Mouse (Mus musculus) lung, adult 10 weeks (tissue): ENCODE measurements around the gene Tagln3. TPM values are rescaled to one million over a fixed set of nuclear protein-coding genes. Genes with fewer than 3 reads are reported as not detected.

Experiments used
- polyA plus RNA-seq: library from polyadenylated mRNA; stranded (reverse); fragments of 350-450 nt; fragmentation: Illumina TruSeq; extraction: RNeasy Lipid Tissue Mini Kit (QIAGEN cat#74804); gene quantifications from one replicate; pipeline ENCODE4 v1.2.3, GENCODE M21; 2014; ENCODE audit warnings: low read depth, low replicate concordance; ENCODE audit not compliant: insufficient read depth

The Tagln3 gene
- polyA plus RNA-seq, result 0.52 TPM

GRCm38 (mm10) chr16:45724061-45724741 is at the start of gene Tagln3:
TSS of gene Tagln3 (minus strand) at chr16:45724608.

GRCm38 (mm10) chr16:45742615-45743476 is 18.4 kb upstream of the Tagln3 start, which contains the start of gene Abhd10:
TSS of gene Abhd10 (minus strand) at chr16:45742955.

GRCm38 (mm10) chr16:45693558-45693957 is 30.9 kb downstream of the Tagln3 start, which contains the start of gene Tmprss7:
TSS of gene Tmprss7 (minus strand) at chr16:45693658.

Other genes with a start within 250 kb of the Tagln3 start
- gene Gm609, start 231.6 kb downstream of the Tagln3 start, polyA plus RNA-seq, result not detected
- gene Gm17783, start 192.6 kb downstream of the Tagln3 start, polyA plus RNA-seq, result not detected
- not detected for gene Slc9c1, start 189.3 kb downstream of the Tagln3 start, polyA plus RNA-seq
- gene Gcsam, start 114.2 kb downstream of the Tagln3 start, polyA plus RNA-seq, result 0.74 TPM
- 0.28 TPM for gene BC016579, start 70.5 kb downstream of the Tagln3 start, polyA plus RNA-seq
- gene Tmprss7, start 30.9 kb downstream of the Tagln3 start, polyA plus RNA-seq, result not detected
- 9.7 TPM for gene Abhd10, start 18.3 kb upstream of the Tagln3 start, polyA plus RNA-seq
- 28.2 TPM for gene Phldb2, start 229.0 kb upstream of the Tagln3 start, polyA plus RNA-seq